Mouse (Mus musculus) heart, embryonic 14.5 days (tissue): ENCODE results near the gene Rbms3. TPM values are rescaled to one million over a fixed set of nuclear protein-coding genes. Genes with fewer than 3 reads are reported as not detected.

Experiments used
- ATAC-seq: fragments of 200-750 bp; cut with Nextera tagmentation; 2 replicates; pipeline ENCODE4 v1.8.0; 2017; ENCODE audit warnings: low read depth, moderate TSS enrichment; ENCODE audit not compliant: insufficient number of reproducible peaks, insufficient read depth, low FRiP score
- H3K27ac ChIP-seq, 2 experiments: fragments of 200-500 bp in 1 of 2; fragments of 300-500 bp in 1 of 2; sonication (generic) in 1 of 2; replicated peaks in 1 of 2; 2 replicates each; pipeline ENCODE4 v1.5.1; 2012 to 2014; ENCODE audit warnings: low read depth in 2 of 2, low read length in 2 of 2, control low read depth in 1 of 2, mild to moderate bottlenecking in 1 of 2, mixed read lengths in 1 of 2; ENCODE audit not compliant: control insufficient read depth in 1 of 2, insufficient read depth in 1 of 2
- H3K27me3 ChIP-seq: fragments of 300-500 bp; sonication (generic); 2 replicates; pipeline ENCODE4 v1.6.1; 2014; ENCODE audit warnings: mild to moderate bottlenecking, low read length, control low read depth; ENCODE audit not compliant: control insufficient read depth, insufficient read depth
- H3K36me3 ChIP-seq: fragments of 300-500 bp; sonication (generic); 2 replicates; pipeline ENCODE4 v1.6.1; 2014; ENCODE audit warnings: mild to moderate bottlenecking, control low read depth, low read length, mixed read lengths; ENCODE audit not compliant: control insufficient read depth, insufficient read depth
- H3K4me1 ChIP-seq, 2 experiments: fragments of 200-500 bp in 1 of 2; fragments of 300-500 bp in 1 of 2; sonication (generic) in 1 of 2; 2 replicates each; pipeline ENCODE4 v1.6.1; 2012 to 2014; ENCODE audit warnings: low read length in 2 of 2, control low read depth in 1 of 2, mixed read lengths in 1 of 2; ENCODE audit not compliant: control insufficient read depth in 2 of 2, insufficient read depth in 2 of 2
- H3K4me2 ChIP-seq: fragments of 300-500 bp; sonication (generic); 2 replicates; pipeline ENCODE4 v1.6.1; 2014; ENCODE audit warnings: mild to moderate bottlenecking, low read length
- H3K4me3 ChIP-seq, 2 experiments: fragments of 200-500 bp in 1 of 2; fragments of 300-500 bp in 1 of 2; sonication (generic) in 1 of 2; 2 replicates each; pipeline ENCODE4 v1.5.1; 2012 to 2014; ENCODE audit warnings: low read length in 2 of 2, mild to moderate bottlenecking in 2 of 2, control low read depth in 1 of 2, low read depth in 1 of 2, moderate library complexity in 1 of 2; ENCODE audit not compliant: control insufficient read depth in 1 of 2, insufficient read depth in 1 of 2
- H3K9ac ChIP-seq: fragments of 300-500 bp; sonication (generic); 2 replicates; pipeline ENCODE4 v1.6.1; 2014; ENCODE audit warnings: mild to moderate bottlenecking, low read length
- H3K9me3 ChIP-seq: fragments of 300-500 bp; sonication (generic); 2 replicates; pipeline ENCODE4 v1.6.1; 2016; ENCODE audit warnings: low read length, control low read depth; ENCODE audit not compliant: control insufficient read depth
- WGBS: fragments of 180-500 bp; shearing (Covaris S2); extraction: QIAGEN DNeasy Blood & Tissue Kit; methylation state at CpG from one replicate; pipeline ENCODE4 v1.1.7; 2014; 5-methylcytosine and 5-hydroxymethylcytosine counted together
- polyA plus RNA-seq: library from polyadenylated mRNA; unstranded; fragments of >200 nt; fragmentation: Nextera tagmentation; extraction: Ambion mirVana; gene quantifications from 2 replicates; pipeline ENCODE4 v1.2.1, GENCODE M21; 2014

Rbms3 gene
- polyA plus RNA-seq, 1 experiment from 2014 or later = 39.4 TPM

- no peaks in the 10 kb centered on the region for H3K36me3 ChIP-seq
- 80% methylated on average over 5 of the region's 5 CpGs for WGBS
- no peaks in the 10 kb centered on the region for H3K27me3 ChIP-seq
- no peak overlapping the region for H3K4me2 ChIP-seq
- H3K4me1 ChIP-seq = no peaks in the 10 kb centered on the region
- no peak overlapping the region for H3K9ac ChIP-seq
- no peak for ATAC-seq
- no peak overlapping the region for H3K27ac ChIP-seq
- no peaks in the 10 kb centered on the region for H3K9me3 ChIP-seq
- H3K4me3 ChIP-seq = no peak overlapping the region
These were observed 145.3 kb downstream of the Rbms3 start for GRCm38 (mm10) chr9:117484396-117484795.

DNA sequence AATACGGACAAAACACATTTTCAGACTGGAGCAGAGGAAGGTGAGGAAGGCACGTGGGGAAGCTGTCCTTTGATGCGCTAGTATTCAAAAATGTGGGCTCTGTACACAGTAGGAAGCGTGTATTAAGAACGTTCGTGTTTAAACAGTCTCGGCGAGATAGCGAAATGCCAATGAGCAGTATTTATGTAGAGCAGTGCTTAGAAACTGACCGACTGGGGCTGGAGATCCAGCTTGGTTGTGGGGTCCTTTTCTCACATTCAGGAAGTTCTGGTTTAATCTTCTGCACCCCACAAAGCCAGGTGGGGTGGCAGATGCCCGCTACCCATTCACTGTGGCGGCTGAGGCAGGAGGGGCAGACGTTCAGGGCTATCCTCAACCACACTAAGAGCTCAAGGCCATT lies 153.0 kb downstream of the Rbms3 start:
- Histone ChIP-seq H3K4me2 (no peak overlapping the region), H3K27ac (no peak overlapping the region), H3K27me3 (no peaks in the 10 kb centered on the region), H3K9me3 (no peaks in the 10 kb centered on the region), H3K36me3 (no peaks in the 10 kb centered on the region), H3K9ac (no peak overlapping the region), H3K4me1 (no peaks in the 10 kb centered on the region), H3K4me3 (no peak overlapping the region)
- WGBS = 89% methylated on average over 13 of the region's 13 CpGs
- ATAC-seq = no peak

DNA sequence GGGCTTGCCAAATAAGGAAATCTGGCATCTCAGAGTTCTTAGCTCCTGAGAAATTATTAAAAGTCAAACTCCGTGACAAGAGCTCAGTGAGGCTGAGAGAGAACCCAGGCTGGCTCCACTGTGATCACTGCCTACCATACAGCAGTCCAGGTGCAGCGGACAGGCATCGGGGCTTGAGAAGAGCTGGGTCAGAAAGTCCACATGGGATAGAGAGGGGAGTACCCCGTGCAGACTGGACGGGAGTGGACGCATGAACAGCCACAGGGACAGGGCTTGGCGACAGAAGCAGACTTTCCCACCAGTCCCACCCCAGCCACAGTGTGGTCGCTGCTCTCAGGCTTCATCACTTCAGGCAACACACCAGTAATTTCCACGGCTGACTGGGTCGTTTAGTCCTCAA lies 176.9 kb downstream of the Rbms3 start:
- H3K27me3 ChIP-seq = no peaks in the 10 kb centered on the region
- no peaks in the 10 kb centered on the region for H3K9me3 ChIP-seq
- H3K9ac ChIP-seq = no peak overlapping the region
- no peak for ATAC-seq
- H3K27ac ChIP-seq = no peak overlapping the region
- peaks cover 0 to 4% of the 10 kb centered on the region in 2 experiments; a peak in 2 of 4 replicates for H3K4me1 ChIP-seq
- WGBS = 78% methylated on average over 10 of the region's 10 CpGs
- no peaks in the 10 kb centered on the region for H3K36me3 ChIP-seq
- H3K4me3 ChIP-seq = no peak overlapping the region
- no peak overlapping the region for H3K4me2 ChIP-seq

- Histone ChIP-seq H3K27me3 (no peaks in the 10 kb centered on the region), H3K9me3 (no peaks in the 10 kb centered on the region), H3K36me3 (no peaks in the 10 kb centered on the region), H3K27ac (no peak overlapping the region), H3K9ac (no peak overlapping the region), H3K4me3 (no peak overlapping the region), H3K4me2 (no peak overlapping the region), H3K4me1 (0 out of 4 replicates have a peak, but pooled peaks cover 0 to 10% of the 10 kb centered on the region in 2 experiments)
- WGBS = 39% methylated on average over 7 of the region's 7 CpGs
- ATAC-seq = no peak
These were observed 187.1 kb downstream of the Rbms3 start for GRCm38 (mm10) chr9:117442611-117443010.

DNA sequence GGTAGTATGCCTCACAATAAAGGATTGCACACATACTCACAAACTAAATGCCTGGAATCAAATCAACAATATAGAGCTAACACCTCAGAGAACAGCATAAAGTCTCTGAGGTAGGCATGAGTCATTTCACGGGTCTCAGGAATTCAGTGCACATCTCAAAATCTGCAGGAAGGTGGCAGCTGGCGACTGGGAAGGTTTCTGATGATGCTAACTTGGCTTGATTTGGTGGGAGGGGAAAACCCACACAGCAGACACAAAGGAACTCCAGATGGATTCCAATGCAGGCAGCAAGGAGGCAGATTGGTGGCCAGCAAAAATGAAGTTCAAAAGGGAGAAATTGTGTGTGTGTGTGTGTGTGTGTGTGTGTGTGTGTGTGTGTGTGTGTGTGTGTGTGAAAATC lies 193.9 kb downstream of the Rbms3 start:
- Histone ChIP-seq H3K9me3 (peaks cover 3% of the 10 kb centered on the region; the same call in 1 of the 2 replicates), H3K4me1 (no peaks in the 10 kb centered on the region), H3K27me3 (no peaks in the 10 kb centered on the region), H3K4me3 (no peak overlapping the region), H3K27ac (no peak overlapping the region), H3K4me2 (no peak overlapping the region), H3K36me3 (no peaks in the 10 kb centered on the region), H3K9ac (no peak overlapping the region)
- ATAC-seq = no peak
- WGBS = 62% methylated on average over 2 of the region's 2 CpGs

GRCm38 (mm10) chr9:117430670-117431069 lies 199.0 kb downstream of the Rbms3 start:
- Histone ChIP-seq H3K4me3 (no peak overlapping the region), H3K9ac (no peak overlapping the region), H3K9me3 (peaks cover 3% of the 10 kb centered on the region; the same call in 1 of the 2 replicates), H3K4me1 (no peaks in the 10 kb centered on the region), H3K36me3 (no peaks in the 10 kb centered on the region), H3K4me2 (no peak overlapping the region), H3K27ac (no peak overlapping the region), H3K27me3 (no peaks in the 10 kb centered on the region)
- no peak for ATAC-seq
- WGBS = 92% methylated on average over 2 of the region's 2 CpGs

- no peak overlapping the region for H3K4me2 ChIP-seq
- no peaks in the 10 kb centered on the region for H3K4me1 ChIP-seq
- H3K9ac ChIP-seq = no peak overlapping the region
- no peak for ATAC-seq
- no peak overlapping the region for H3K27ac ChIP-seq
- no peaks in the 10 kb centered on the region for H3K9me3 ChIP-seq
- H3K4me3 ChIP-seq = no peak overlapping the region
- H3K27me3 ChIP-seq = no peaks in the 10 kb centered on the region
- 82% methylated on average over 7 of the region's 7 CpGs for WGBS
- H3K36me3 ChIP-seq = no peaks in the 10 kb centered on the region
These were observed 200.3 kb downstream of the Rbms3 start for GRCm38 (mm10) chr9:117429217-117430105.
